Mouse (Mus musculus): ENCODE data around the gene Plekhg3.

Plekhg3 gene

DNA sequence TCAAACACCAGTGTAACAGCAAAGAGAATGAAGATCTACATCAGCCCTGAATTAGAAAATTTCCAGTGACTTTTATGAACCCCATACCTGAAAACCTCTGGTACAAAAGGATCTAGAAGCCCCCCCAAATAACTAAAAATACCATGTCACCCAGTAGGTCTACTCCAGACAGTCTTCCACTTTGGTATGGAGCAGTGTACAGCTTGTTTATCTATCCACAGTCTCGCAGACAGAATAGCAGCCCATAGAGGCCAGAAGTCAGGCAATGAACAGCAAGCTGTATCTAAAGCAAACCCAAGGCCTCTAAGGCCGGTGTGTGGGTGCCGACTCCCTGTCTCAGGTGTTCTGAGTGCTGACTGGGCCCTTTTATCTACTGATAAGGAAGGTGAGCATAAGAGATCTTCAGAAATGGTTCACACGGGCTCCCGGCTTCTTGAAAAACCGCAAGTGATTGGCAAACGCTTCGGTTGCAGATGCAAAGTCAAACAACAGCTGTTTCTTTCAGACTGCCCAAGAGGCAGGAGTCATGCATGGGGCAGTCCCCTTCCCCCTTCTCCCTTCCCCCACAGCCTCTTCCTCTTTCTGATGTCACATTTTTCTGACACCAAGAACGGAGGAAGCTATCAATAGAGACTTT, 3.3 kb upstream of the Plekhg3 start:
- no peak for DNase-seq (ENCODE audit: low read depth, low spot score)

GRCm38 (mm10) chr12:76528766-76529165, 1.9 kb upstream of the Plekhg3 start:
- DNase-seq (ENCODE audit: low read depth, low spot score) = no peak

GRCm38 (mm10) chr12:76531986-76532925, 1.6 kb downstream of the Plekhg3 start:
- DNase-seq (ENCODE audit: low read depth, low spot score) = no peak

- no peak for DNase-seq (ENCODE audit: low read depth, low spot score)
These were observed 2.3 kb downstream of the Plekhg3 start for GRCm38 (mm10) chr12:76532926-76533376.

- DNase-seq (ENCODE audit: low read depth, low spot score) = no peak
These were observed 2.9 kb downstream of the Plekhg3 start for GRCm38 (mm10) chr12:76533377-76534222.

- DNase-seq (ENCODE audit: low read depth, low spot score) = no peak
These were observed 3.5 kb downstream of the Plekhg3 start for GRCm38 (mm10) chr12:76534233-76534632.

GRCm38 (mm10) chr12:76534641-76535283, 4.1 kb downstream of the Plekhg3 start:
- no peak for DNase-seq (ENCODE audit: low read depth, low spot score)

- DNase-seq (ENCODE audit: low read depth, low spot score) = no peak
These were observed 4.8 kb downstream of the Plekhg3 start for GRCm38 (mm10) chr12:76535471-76535900.

GRCm38 (mm10) chr12:76536591-76537153, 6.0 kb downstream of the Plekhg3 start:
- DNase-seq (ENCODE audit: low read depth, low spot score) = no peak

DNA sequence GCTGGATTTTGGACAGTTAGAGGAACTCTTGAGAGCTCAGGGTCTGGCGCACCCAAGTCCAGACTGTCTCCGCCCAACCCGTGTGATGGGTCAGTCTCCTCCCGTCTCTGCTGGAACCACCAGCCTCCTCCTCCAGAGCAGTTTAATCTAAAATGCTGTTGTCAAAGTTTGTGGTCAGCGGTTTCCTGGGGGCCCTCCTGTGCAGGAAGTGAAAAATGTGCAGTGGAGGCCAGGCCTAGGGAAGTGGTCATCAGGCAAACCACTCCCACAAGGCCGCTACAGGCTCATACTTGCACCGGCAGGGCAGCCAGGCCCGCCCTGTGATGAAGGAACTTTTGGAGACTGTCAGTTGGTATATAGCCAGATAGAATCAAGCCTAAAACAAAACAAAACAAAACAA, 6.7 kb downstream of the Plekhg3 start:
- DNase-seq (ENCODE audit: low read depth, low spot score) = no peak

- no peak for DNase-seq (ENCODE audit: low read depth, low spot score)
These were observed 9.5 kb downstream of the Plekhg3 start for GRCm38 (mm10) chr12:76540169-76540568.

- no peak for DNase-seq (ENCODE audit: low read depth, low spot score)
These were observed 10.1 kb downstream of the Plekhg3 start for GRCm38 (mm10) chr12:76540701-76541221.

DNA sequence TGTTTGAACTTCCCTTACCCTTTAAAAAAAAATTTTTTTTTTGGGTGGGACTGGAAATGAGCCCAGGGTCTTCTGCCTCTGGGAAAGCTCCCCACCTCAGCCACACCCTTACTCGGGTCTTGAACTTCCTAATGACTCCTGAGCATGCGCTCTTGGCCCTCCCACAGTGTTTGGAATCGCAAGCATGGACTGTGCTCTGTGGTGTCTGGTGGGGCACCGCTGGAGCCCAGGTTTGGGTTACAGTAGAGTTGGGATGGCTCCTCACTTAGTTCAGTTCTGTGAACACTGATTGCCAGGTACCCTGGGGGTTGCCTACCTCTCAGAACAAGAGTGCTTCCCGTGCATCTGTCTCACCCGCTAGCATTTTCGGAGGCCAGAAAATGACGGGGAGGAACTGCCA, 10.8 kb downstream of the Plekhg3 start:
- DNase-seq (ENCODE audit: low read depth, low spot score) = no peak

DNA sequence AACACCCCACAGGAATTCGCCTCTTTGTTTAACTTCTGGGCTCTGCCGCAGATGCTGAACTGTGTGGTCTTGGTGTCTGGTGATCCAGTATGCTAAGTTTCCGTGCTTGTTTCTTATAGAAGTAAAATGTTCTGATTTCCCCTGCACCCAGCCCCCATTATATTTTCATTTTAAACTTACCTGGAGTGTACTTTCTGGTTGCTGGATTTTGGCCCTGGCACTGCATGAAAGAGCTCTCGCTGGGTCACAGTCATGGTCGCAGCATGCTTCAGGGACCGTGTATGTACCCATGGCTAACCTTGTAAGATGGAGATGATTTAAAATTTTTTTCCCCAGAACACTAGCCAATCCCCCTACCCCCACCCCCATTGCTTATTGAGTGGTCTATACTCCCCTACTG, 11.2 kb downstream of the Plekhg3 start:
- DNase-seq (ENCODE audit: low read depth, low spot score) = no peak

- no peak for DNase-seq (ENCODE audit: low read depth, low spot score)
These were observed 15.2 kb downstream of the Plekhg3 start for GRCm38 (mm10) chr12:76545786-76546370.

GRCm38 (mm10) chr12:76546383-76547276, 15.9 kb downstream of the Plekhg3 start:
- DNase-seq (ENCODE audit: low read depth, low spot score) = no peak

- DNase-seq (ENCODE audit: low read depth, low spot score) = no peak
These were observed 16.9 kb downstream of the Plekhg3 start for GRCm38 (mm10) chr12:76547409-76548081.

- no peak for DNase-seq (ENCODE audit: low read depth, low spot score)
These were observed 17.4 kb downstream of the Plekhg3 start for GRCm38 (mm10) chr12:76548082-76548423.

DNA sequence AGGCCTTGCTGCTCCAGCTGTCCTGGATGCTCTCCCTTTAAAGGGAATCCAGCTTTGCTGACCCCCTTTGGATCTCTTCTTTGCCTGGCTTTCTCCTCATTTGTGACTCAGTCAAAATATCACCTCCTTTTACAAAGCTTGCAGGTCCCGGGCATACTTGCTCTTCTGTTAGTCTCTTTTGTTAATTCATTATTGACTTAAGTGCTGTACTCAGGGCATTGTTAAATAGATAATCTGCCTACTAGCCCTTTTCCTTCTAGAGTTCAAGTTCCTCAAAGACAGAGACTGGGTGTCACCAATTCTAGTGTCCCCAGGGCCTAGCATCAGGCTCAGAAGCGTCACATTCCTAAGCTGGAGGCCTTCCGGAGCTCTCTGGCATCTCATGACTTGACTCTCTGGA, 18.5 kb downstream of the Plekhg3 start:
- DNase-seq (ENCODE audit: low read depth, low spot score) = no peak

Data from embryo, embryonic 11.5 days (tissue).